Mouse (Mus musculus) liver, embryonic 15.5 days (tissue): ENCODE data around the gene Nacc1. TPM values are rescaled to one million over a fixed set of nuclear protein-coding genes. Genes with fewer than 3 reads are reported as not detected.

Experiments used
- ATAC-seq: fragments of 200-750 bp; cut with Nextera tagmentation; 2 replicates; pipeline ENCODE4 v1.8.0; 2017; ENCODE audit warnings: moderate number of reproducible peaks, mild to moderate bottlenecking, moderate library complexity; ENCODE audit not compliant: insufficient read depth
- H3K27ac ChIP-seq: fragments of 300-500 bp; sonication (generic); replicated peaks from 2 replicates; pipeline ENCODE4 v1.5.1; 2015; ENCODE audit warnings: mild to moderate bottlenecking, inconsistent platforms
- H3K27me3 ChIP-seq: fragments of 300-500 bp; sonication (generic); 2 replicates; pipeline ENCODE4 v1.6.1; 2015; ENCODE audit warnings: mild to moderate bottlenecking, inconsistent platforms
- H3K36me3 ChIP-seq: fragments of 300-500 bp; sonication (generic); replicated peaks from 2 replicates; pipeline ENCODE4 v1.6.1; 2015; ENCODE audit warnings: moderate library complexity, mild to moderate bottlenecking, inconsistent platforms
- H3K4me1 ChIP-seq: fragments of 300-500 bp; sonication (generic); replicated peaks from 2 replicates; pipeline ENCODE4 v1.6.1; 2015; ENCODE audit warnings: inconsistent platforms
- H3K4me2 ChIP-seq: fragments of 300-500 bp; sonication (generic); 2 replicates; pipeline ENCODE4 v1.6.1; 2015; ENCODE audit warnings: moderate library complexity, mild to moderate bottlenecking, inconsistent platforms
- H3K4me3 ChIP-seq: fragments of 300-500 bp; sonication (generic); replicated peaks from 2 replicates; pipeline ENCODE4 v1.5.1; 2015; ENCODE audit warnings: mild to moderate bottlenecking, inconsistent platforms
- H3K9ac ChIP-seq: fragments of 300-500 bp; sonication (generic); 2 replicates; pipeline ENCODE4 v1.6.1; 2015; ENCODE audit warnings: moderate library complexity, mild to moderate bottlenecking, inconsistent platforms
- H3K9me3 ChIP-seq: fragments of 300-500 bp; sonication (generic); replicated peaks from 2 replicates; pipeline ENCODE4 v1.6.1; 2016; ENCODE audit warnings: inconsistent platforms
- WGBS: fragments of 180-500 bp; shearing (Covaris S2); methylation state at CpG from one replicate; pipeline ENCODE4 v1.1.7; 2015; ENCODE audit warnings: mixed read lengths; ENCODE audit not compliant: insufficient replicate concordance; 5-methylcytosine and 5-hydroxymethylcytosine counted together
- polyA plus RNA-seq: library from polyadenylated mRNA; unstranded; fragments of >200 nt; fragmentation: Nextera tagmentation; extraction: Ambion mirVana; gene quantifications from 2 replicates; pipeline ENCODE4 v1.2.1, GENCODE M21; 2015

Nacc1 gene
- polyA plus RNA-seq, 1 experiment from 2014 or later = 6.2 TPM

DNA sequence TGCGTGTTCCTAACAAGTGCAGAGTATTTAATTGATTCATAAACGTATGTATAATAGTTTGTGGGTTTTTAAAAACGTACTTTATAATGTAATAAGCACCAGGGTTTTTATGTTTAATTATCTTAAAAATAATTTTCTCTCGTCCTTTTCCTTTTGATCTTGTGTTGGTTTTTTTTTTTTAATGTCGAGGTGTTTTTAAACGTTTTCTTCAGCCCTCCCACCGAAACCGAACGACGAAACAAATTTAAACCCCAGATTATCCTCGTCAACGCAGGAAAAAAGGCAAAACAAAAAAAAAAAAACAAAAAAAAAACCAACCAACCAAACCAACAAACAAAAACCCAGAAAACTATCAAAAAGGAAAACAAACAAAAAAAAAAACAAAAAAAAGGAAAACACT lies 18.3 kb upstream of the Nacc1 start:
- Histone ChIP-seq H3K27me3 (peaks cover 36% of the 10 kb centered on the region), H3K9me3 (no peaks in the 10 kb centered on the region), H3K36me3 (peaks cover 20% of the 10 kb centered on the region), H3K4me3 (peak overlapping the region; percentile 78), H3K4me2 (peak overlapping the region; percentile 95), H3K4me1 (peaks cover 71% of the 10 kb centered on the region), H3K27ac (peak overlapping the region; percentile 98), H3K9ac (peak overlapping the region; percentile 78)
- under 1% methylated on average over 12 of the region's 12 CpGs for WGBS
- no peak for ATAC-seq

DNA sequence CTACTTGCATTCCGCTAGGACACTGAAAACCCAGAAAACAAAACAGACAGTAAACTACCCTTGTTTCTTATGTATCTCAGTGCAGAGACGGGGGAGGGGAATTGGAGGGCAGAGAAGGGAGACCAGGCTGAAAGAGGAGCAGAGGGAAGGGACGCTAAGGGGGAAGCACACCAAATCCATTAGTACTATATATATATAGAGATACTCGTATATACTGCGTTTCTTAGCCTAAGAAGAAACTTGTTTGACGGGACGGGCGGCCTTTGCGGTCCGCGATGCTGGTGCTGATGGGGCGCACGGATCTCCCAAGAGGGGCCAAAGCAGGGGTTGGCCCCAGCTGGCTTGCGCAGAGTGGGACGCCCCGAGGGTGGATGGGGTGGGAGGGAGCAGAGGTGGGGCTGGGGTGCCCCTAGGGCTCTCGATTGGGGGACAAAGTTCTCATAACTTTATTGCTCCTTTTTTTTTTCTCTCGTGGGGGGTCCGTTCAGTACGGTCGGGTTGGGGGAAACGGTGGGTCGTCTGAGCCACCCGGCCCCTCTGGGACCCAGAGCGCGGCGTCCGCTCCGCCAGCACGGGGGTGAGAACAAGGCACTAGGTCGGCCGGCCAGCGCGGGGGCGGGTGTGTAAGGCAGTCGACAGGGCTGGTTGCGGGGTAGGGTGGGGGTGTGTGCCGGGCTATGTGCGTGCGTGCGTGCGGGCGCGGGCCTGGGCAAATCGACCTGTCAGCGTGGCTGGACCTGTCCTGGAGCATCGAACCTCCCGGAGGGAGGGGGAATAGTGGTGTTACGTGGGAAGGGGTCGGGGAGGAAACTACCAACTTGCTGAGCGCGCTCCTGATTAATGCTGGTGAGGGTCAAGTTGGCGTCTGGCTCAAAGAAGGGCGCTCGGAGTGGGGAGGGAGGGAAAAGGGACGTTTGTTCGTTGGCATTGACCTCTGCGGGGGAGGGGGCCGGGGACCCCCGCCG lies 17.5 kb upstream of the Nacc1 start:
- no peak for ATAC-seq
- peaks cover 79% of the 10 kb centered on the region for H3K4me1 ChIP-seq

DNA sequence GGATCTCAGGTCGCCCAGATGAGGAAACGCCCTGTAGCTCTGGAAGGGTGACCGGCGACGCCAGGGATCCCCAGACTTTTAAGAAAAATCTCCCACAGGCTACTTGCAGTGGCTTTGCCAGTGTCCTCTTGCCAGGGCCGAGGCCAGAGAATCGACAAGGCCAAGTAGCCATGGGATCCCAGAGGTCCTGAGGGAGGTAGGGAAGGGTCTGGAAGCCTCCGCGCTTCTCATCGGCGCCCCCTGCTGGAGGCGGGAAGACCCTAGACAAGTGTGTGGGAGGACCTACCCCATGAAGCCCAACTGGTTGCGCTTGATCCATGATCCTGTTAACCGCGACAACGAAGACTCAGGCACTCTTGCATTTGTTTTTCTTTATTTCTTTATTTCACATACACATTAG lies 16.7 kb upstream of the Nacc1 start:
- peaks cover 81% of the 10 kb centered on the region for H3K4me1 ChIP-seq

More for the DNA sequence above, 17.5 kb upstream of the Nacc1 start:
- peak overlapping the region; percentile 98 for H3K27ac ChIP-seq
- peak overlapping the region; percentile 78 for H3K4me3 ChIP-seq
- H3K9ac ChIP-seq = peak overlapping the region; percentile 78
- under 1% methylated on average over 61 of the region's 61 CpGs for WGBS
- peak overlapping the region; percentile 95 for H3K4me2 ChIP-seq
- peaks cover 36% of the 10 kb centered on the region for H3K27me3 ChIP-seq
- no peaks in the 10 kb centered on the region for H3K9me3 ChIP-seq
- peaks cover 20% of the 10 kb centered on the region for H3K36me3 ChIP-seq

DNA sequence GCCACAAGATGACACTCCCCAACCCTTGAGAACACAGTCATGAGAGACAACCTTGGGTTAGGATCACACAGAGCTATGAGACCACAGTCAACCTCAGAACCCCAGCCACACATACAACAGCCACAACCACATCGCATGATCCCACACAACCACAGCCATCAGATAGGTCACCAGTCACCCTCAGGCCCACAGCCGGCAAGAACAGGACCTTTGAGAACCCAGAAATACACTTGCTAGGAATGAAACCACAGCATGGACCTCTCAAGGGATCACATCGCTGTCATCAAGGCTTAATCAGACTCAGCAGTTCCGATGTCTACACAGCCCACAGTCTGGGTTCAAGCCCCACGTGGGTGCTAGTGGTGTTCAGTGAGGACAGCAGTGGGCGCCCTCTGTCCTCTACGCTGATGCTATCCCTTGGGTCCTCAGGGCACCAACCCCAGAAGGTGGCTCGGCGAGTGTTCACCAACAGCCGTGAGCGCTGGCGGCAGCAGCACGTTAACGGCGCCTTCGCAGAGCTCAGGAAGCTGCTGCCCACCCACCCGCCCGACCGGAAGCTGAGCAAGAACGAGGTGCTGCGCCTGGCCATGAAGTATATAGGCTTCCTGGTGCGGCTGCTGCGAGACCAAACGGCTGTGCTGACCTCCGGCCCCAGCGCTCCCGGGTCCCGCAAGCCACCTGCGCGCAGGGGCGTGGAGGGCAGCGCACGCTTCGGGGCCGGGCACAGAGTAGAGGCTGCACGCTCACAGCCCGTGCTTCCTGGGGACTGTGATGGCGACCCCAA lies 16.0 kb upstream of the Nacc1 start:
- Histone ChIP-seq H3K9me3 (no peaks in the 10 kb centered on the region), H3K9ac (peak overlapping the region; percentile 78), H3K36me3 (peaks cover 31% of the 10 kb centered on the region), H3K4me3 (peak overlapping the region; percentile 78), H3K27me3 (peaks cover 31% of the 10 kb centered on the region), H3K4me1 (peaks cover 81% of the 10 kb centered on the region), H3K4me2 (peak overlapping the region; percentile 95), H3K27ac (peak overlapping the region; percentile 98)
- ATAC-seq = no peak
- WGBS = 2% methylated on average over 38 of the region's 38 CpGs

More for the DNA sequence above, 16.7 kb upstream of the Nacc1 start:
- WGBS = 1% methylated on average over 16 of the region's 16 CpGs
- peaks cover 36% of the 10 kb centered on the region for H3K27me3 ChIP-seq
- peak overlapping the region; percentile 78 for H3K4me3 ChIP-seq
- peak overlapping the region; percentile 95 for H3K4me2 ChIP-seq
- H3K27ac ChIP-seq = peak overlapping the region; percentile 98
- ATAC-seq = peak; percentile 13; the same call in 1 of the 2 replicates
- H3K9ac ChIP-seq = peak overlapping the region; percentile 78
- no peaks in the 10 kb centered on the region for H3K9me3 ChIP-seq
- peaks cover 24% of the 10 kb centered on the region for H3K36me3 ChIP-seq

DNA sequence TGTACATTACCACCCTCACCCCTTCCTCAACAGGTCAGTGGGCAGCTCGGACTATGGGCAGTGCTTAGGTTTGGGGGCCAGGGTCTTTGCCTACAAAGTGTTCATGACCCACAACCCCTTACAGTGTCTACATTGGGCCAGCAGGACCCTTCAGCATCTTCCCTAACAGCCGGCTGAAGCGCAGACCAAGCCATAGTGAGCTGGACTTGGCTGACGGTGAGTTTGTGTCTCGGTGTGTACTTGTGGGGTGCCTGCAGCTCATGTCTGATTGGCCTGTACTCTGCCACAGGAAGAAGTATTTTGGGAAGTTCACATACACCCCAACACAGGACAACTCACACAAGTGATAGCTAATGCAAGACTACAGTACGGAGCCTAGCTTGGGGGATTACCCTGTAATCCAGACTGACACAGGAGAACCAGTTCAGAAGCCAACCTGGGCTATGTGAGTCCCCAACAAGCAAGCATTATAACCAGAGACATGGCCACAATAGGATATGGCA lies 15.4 kb upstream of the Nacc1 start:
- Histone ChIP-seq H3K27ac (peak overlapping the region; percentile 98), H3K4me1 (peaks cover 81% of the 10 kb centered on the region), H3K9me3 (no peaks in the 10 kb centered on the region), H3K36me3 (peaks cover 37% of the 10 kb centered on the region), H3K4me2 (peak overlapping the region; percentile 95), H3K27me3 (peaks cover 26% of the 10 kb centered on the region), H3K4me3 (peak overlapping the region; percentile 78), H3K9ac (peak overlapping the region; percentile 78)
- no peak for ATAC-seq
- WGBS = 8% methylated on average over 6 of the region's 6 CpGs

DNA sequence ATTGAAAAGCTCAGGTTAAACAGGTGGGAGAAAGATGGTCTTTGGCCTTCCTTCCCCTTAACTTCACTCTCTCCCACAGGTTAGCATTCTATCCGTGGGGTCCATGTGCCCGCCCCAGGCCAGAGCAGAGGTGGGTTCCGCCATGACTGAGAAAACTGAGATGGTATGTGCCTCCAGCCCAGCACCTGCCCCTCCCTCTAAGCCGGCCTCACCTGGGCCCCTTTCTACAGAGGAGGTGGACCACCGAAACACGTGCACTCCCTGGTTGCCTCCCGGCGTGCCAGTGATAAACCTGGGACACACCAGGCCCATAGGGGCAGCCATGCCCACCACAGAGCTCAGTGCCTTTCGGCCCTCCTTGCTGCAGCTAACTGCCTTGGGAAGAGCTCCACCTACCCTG lies 14.9 kb upstream of the Nacc1 start:
- peaks cover 42% of the 10 kb centered on the region for H3K36me3 ChIP-seq
- ATAC-seq = no peak
- H3K27ac ChIP-seq = peak overlapping the region; percentile 98
- H3K4me2 ChIP-seq = peak overlapping the region; percentile 95
- no peaks in the 10 kb centered on the region for H3K9me3 ChIP-seq
- 16% methylated on average over 9 of the region's 9 CpGs for WGBS
- peaks cover 21% of the 10 kb centered on the region for H3K27me3 ChIP-seq
- H3K9ac ChIP-seq = peak overlapping the region; percentile 78
- peaks cover 79% of the 10 kb centered on the region for H3K4me1 ChIP-seq
- H3K4me3 ChIP-seq = peak overlapping the region; percentile 78

DNA sequence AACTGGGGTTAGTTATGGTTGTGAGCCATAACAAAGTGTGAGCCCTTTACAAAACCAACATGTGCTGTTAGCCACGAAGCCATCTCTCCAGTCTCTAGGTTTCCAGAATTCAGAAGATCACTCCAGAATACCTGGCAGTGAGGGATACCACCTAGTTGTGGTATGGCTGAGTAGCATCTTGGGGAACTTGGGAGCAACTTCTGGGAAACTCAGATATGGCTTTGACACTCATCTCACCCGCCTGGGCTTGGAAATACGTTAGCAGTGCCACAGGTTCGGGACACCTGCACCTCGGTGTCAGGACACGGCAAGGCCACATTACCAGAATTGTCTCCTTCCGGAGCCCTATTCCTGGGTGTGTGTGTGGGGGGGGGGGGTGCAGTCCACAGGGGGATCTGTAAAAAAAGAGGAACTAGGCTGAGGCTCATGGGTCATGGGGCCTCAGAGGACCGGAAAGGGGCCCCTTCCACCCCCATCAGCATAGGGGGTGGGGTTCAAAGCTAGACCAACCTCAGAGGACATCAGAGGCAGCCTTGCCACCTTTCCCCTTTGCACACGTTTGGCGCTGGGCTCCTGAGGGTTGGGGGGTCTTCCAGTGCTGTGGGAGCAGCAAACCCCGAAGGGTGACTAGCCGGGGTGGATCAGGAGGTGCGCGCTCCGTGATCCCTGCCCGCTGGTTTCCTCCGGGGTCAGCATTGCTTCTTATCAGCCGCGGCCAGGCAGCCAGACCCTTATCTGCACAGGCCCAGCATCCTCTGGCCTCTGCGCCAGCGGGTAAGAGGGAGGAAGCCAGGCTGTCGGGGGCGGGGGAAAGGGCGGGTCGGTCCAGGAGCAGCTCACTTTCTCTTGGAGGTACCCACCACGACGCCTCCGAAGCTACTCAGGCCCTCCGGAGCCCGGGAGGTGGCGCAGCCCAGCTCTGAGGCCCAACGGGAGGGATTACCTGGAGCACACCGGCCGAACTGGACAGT lies 13.6 kb upstream of the Nacc1 start, which contains the start of gene Lyl1:
Gene Lyl1, plus strand, starts transcription at position 517 of the 971 bp plus-strand sequence.
- peak within 1 kb of the TSS; percentile 78 for H3K9ac ChIP-seq
- peak within 1 kb of the TSS; percentile 95 for H3K4me2 ChIP-seq
- peaks cover 8% of the 10 kb centered on the region; the same call in 1 of the 2 replicates for H3K27me3 ChIP-seq
- peak; percentile 89 for ATAC-seq
- H3K9me3 ChIP-seq = no peaks in the 10 kb centered on the region
- 2% methylated on average over 34 of the region's 34 CpGs for WGBS
- peak within 1 kb of the TSS; percentile 78 for H3K4me3 ChIP-seq
- H3K4me1 ChIP-seq = peaks cover 66% of the 10 kb centered on the region
- peak within 1 kb of the TSS; percentile 98 for H3K27ac ChIP-seq
- H3K36me3 ChIP-seq = peaks cover 55% of the 10 kb centered on the region

DNA sequence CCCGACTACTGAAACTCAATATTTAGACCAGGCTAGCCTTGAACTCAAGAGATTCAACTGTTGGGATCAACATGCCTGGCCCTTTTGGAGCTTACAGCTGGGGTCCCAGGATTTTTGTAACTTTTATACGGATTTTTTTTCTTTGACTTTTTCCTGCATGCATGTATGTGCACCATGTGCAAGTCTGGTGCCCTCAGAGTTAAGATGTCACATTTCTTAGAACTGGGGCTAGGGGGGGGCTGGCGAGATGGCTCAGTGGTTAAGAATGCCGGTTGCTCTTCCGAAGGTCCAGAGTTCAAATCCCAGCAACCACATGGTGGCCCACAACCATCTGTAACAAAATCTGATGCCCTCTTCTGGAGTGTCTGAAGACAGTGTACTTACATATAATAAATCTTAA lies 12.9 kb upstream of the Nacc1 start:
- Histone ChIP-seq H3K4me2 (peak overlapping the region; percentile 95), H3K36me3 (peaks cover 62% of the 10 kb centered on the region), H3K9me3 (no peaks in the 10 kb centered on the region), H3K27me3 (peaks cover 6% of the 10 kb centered on the region; the same call in 1 of the 2 replicates), H3K9ac (peak overlapping the region; percentile 78), H3K4me3 (peak overlapping the region; percentile 78), H3K4me1 (peaks cover 61% of the 10 kb centered on the region), H3K27ac (peak overlapping the region; percentile 98)
- WGBS = 22% methylated on average over 5 of the region's 5 CpGs
- no peak for ATAC-seq

DNA sequence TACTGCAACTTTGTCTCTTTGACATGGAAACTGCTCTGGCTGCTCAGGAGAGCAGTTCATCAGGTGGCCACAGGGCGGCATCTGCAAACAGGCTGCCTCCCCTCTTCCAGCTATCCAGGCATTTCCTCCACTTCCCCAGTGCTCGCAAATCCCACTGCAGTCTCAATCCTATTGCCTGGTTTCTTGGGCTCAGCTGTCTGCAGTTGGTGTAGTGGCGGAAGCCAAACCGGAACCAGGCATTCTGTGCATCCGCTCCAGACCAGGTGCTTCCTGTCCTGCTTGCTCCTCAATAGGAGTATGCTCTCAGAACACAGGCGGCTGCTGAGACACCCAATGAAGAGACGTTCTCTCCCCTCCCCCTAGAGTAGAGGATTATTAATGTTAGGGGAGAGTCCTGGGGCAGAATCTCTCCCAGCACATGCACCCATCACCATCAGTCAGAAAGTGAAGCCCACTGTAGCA lies 12.2 kb upstream of the Nacc1 start:
- ATAC-seq = no peak
- Histone ChIP-seq H3K4me2 (peak overlapping the region; percentile 95), H3K27ac (peak overlapping the region; percentile 98), H3K4me1 (peaks cover 55% of the 10 kb centered on the region), H3K36me3 (peaks cover 68% of the 10 kb centered on the region), H3K27me3 (no peaks in the 10 kb centered on the region), H3K9me3 (no peaks in the 10 kb centered on the region), H3K4me3 (0 out of 2 replicates have a peak overlapping the region, but pooled peaks have one; percentile 6), H3K9ac (peak overlapping the region; percentile 28)
- 20% methylated on average over 7 of the region's 7 CpGs for WGBS

DNA sequence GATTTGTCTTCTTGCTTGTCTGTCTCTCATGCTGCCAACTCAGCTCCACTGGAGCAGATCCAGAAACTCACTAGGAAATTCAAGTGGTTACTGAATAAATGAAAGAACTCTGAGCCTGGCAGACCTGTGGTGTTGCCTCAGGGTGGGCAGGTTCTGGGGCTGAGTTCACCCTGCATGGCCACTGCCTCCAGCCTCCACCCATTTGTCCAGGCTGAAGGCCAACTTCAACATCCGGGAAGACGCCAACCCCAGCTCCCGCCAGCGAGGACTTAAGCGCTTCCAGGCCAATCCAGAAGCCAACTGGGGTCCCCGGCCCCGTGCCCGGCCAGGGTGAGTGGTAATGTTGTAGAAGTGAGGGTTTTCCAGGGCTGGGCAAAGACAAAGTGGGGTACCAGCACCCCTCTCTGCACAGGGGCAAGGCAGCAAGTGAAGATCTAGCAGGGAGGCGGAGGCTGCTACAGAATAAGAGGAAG lies 11.3 kb upstream of the Nacc1 start:
- Histone ChIP-seq H3K4me1 (peaks cover 45% of the 10 kb centered on the region), H3K9me3 (no peaks in the 10 kb centered on the region), H3K4me2 (no peak overlapping the region), H3K27me3 (no peaks in the 10 kb centered on the region), H3K9ac (no peak overlapping the region), H3K4me3 (no peak overlapping the region), H3K27ac (peak overlapping the region; percentile 98), H3K36me3 (peaks cover 70% of the 10 kb centered on the region)
- no peak for ATAC-seq
- 80% methylated on average over 9 of the region's 9 CpGs for WGBS
